Mouse (Mus musculus): ENCODE data around the gene Olfr1162.
"Not testable (repeated sequence)": the region's sequence is repeated elsewhere in the genome, so short reads cannot be mapped to it uniquely, and the experiment has no call there.

Olfr1162 gene

DNA sequence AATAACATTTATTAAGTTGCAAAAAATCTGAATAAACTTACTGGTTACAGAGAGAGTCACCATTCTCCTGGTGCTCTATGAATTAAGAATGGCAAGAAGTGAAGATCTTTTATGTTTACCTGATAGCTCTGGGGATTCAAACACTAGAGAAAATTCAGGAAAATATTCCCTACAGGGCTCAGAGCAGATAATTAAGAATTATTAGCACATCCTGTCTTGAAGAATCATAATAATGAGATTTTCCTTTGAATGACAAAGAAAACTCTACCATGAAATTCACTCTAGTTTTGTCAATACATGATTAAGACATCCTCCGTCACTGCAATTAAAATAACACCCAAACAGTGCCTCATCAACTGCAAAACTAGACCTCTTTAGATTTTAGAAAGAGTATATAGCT is at the start of gene Olfr1162:
Olfr1162 (minus strand) TSS at position 101 of the 400 bp plus-strand sequence.
- DNase-seq (ENCODE audit: low read depth), result no peak

DNA sequence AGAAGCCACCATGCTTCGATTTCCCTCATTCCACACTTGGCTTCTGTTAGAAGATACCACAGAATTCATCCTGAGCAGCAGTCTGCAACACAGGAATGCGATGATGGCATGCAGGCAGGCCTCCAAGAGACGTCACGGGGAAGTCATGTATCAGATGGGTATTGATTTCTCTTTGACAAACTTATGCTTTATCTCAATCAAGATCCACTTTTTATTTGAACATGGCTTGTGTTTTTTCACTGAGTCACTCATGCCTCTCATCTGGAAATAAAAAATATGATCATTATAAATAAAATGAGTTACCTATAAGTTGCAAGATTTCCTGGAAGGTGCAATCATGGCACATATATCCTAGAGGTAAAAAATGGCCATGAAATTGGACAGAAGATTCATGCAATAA is 42.9 kb upstream of the Olfr1162 start, which contains the start of gene Olfr1164:
Olfr1164 (minus strand) TSS at position 101 of the 400 bp plus-strand sequence.
- no peak for DNase-seq (ENCODE audit: low read depth)

DNA sequence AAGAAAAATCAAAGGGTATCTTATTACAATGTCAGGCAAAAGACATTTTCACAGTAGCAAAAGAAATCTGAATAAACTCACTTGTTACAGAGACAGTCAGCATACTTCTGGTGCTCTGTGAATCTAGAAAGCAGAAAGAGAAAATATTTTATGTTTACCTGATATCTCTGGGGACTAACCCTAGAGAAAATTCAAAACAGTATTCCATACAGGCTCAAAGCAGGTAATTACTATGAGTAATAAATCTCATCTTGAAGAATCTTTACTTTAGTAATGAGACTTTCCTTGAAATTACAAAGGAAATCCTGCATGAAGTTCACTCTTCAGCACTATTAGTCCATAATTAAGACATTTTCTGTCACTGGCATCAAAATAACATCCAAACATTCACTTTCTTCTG is 20.8 kb upstream of the Olfr1162 start, which contains the start of gene Olfr1163:
Olfr1163 (minus strand) TSS at position 101 of the 400 bp plus-strand sequence.
- DNase-seq (ENCODE audit: low read depth), result no peak

DNA sequence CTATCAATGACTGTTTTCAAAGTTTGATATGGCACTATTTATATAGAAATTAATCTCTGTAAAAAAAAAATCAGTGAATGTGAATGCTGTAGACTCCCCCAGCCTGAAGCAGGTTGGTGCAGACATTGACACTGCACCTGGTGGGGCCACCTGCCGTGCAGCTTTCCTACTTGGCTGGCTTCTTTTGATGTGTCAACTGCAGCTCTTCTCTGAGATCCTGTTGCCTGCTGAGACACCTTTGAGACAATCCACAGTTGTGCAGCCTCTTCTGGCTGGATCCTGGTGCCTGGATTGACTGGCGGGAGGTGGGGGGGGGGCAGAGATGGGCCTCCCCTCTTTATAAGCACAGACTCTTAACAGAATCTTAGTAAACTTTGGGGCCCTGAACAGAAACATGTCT is 12.7 kb upstream of the Olfr1162 start:
- no peak for DNase-seq (ENCODE audit: low read depth)

DNA sequence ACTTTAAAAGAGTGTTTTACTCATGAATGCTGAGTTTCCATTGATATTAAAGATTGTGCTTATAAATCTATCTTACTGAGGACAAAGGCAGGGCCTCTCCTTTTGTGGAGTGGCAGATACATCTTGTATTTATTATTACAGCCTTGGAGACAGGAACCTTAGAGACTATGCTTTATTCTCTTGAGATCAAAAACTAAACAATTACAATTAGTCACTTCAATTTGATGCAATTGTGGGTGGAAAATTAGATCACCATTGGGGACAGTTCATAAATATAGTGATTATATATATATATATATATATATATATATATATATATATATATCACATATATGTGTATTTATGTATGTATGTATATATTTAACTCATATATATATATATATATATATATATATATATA is 13.3 kb downstream of the Olfr1162 start, which contains the start of gene Olfr73:
Olfr73 (minus strand) TSS at position 101 of the 400 bp plus-strand sequence.
- no peak for DNase-seq (ENCODE audit: low read depth)

DNA sequence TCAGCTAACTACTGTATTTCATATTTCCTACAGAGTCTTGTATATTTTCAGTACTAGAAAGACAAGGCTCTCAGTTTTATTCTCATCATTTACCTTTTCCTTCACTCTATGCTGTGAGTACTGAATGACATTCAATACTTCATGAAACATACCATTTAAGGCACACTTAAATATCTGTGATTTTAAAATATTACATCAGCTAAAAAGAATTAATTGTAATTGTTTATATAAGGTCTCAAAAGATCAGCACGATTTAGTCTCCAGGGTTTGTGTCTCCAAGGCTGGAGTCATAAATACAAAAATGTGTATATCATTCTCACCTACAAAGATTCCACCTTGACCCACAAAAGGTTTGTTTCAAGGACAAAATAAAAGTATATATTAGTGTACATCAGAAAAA is 28.5 kb downstream of the Olfr1162 start, which contains the start of gene Olfr1161:
Olfr1161 (plus strand) TSS at position 301 of the 400 bp plus-strand sequence.
- not testable (repeated sequence) for DNase-seq (ENCODE audit: low read depth)

DNA sequence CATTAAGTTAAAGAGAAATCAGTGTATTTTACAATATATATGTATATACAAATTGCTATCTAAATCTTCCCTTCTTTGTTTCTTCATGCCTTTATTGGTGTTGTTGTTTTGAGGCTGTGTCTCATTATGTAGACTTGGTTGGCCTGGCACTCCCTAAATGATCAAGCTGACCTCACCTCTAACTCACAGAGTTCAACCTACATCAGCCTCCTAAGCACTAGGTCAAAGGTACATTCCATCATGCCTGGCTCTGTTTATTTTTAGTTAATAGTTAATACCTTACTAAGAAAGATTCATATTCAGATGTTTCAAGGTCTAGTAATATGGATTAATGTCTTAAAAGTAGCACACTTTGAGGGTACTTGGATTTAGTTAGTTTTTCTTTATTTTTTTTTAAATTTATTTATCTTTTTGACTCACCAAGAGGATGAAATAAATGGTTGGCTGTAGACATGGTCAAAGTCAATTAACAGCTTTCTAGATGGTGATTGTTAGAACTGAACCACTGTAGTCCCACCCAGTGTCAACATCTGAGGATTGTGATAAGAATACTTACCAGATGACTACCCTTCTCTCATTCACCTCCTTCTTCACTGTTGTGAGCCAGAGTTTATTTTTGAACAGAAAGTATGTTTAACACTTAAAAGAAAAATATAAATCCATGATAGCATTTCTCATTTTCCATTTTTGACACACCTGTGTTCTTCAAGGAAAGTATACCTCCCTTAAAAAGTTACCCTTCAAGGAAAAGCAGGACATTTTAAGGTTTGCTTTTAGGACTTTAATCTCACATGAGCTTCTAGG is 43.2 kb downstream of the Olfr1162 start, which contains the start of gene Olfr1160:
Olfr1160 (minus strand) TSS at position 754 of the 804 bp plus-strand sequence.
- no peak for DNase-seq (ENCODE audit: low read depth)

All from NIH3T3 (cell line).